Mouse (Mus musculus) intestine, embryonic 15.5 days (tissue): ENCODE results near the gene Iqschfp. TPM values are rescaled to one million over a fixed set of nuclear protein-coding genes. Genes with fewer than 3 reads are reported as not detected.
A peak's percentile ranks its signal among the peaks of the same experiment; 100 is the strongest.

ENCODE experiments used
- ATAC-seq: fragments of 200-750 bp; cut with Nextera tagmentation; 2 replicates; pipeline ENCODE4 v1.8.0; 2017; ENCODE audit warnings: moderate TSS enrichment, moderate library complexity
- H3K27ac ChIP-seq: fragments of 300-500 bp; sonication (generic); 2 replicates; pipeline ENCODE4 v1.5.1; 2015; ENCODE audit warnings: mild to moderate bottlenecking, inconsistent platforms
- H3K27me3 ChIP-seq: fragments of 300-500 bp; sonication (generic); replicated peaks from 2 replicates; pipeline ENCODE4 v1.6.1; 2015; ENCODE audit warnings: inconsistent platforms
- H3K36me3 ChIP-seq: fragments of 300-500 bp; sonication (generic); 2 replicates; pipeline ENCODE4 v1.6.1; 2015; ENCODE audit warnings: inconsistent platforms
- H3K4me1 ChIP-seq: fragments of 300-500 bp; sonication (generic); replicated peaks from 2 replicates; pipeline ENCODE4 v1.6.1; 2015; ENCODE audit warnings: inconsistent platforms
- H3K4me2 ChIP-seq: fragments of 300-500 bp; sonication (generic); replicated peaks from 2 replicates; pipeline ENCODE4 v1.6.1; 2015; ENCODE audit warnings: mild to moderate bottlenecking, inconsistent platforms
- H3K4me3 ChIP-seq: fragments of 300-500 bp; sonication (generic); replicated peaks from 2 replicates; pipeline ENCODE4 v1.5.1; 2015; ENCODE audit warnings: inconsistent platforms
- H3K9ac ChIP-seq: fragments of 300-500 bp; sonication (generic); 2 replicates; pipeline ENCODE4 v1.6.1; 2015; ENCODE audit warnings: inconsistent platforms
- H3K9me3 ChIP-seq: fragments of 300-500 bp; sonication (generic); 2 replicates; pipeline ENCODE4 v1.6.1; 2016; ENCODE audit warnings: inconsistent platforms
- WGBS: fragments of 180-500 bp; shearing (Covaris S2); methylation state at CpG from one replicate; pipeline ENCODE4 v1.1.7; 2015; 5-methylcytosine and 5-hydroxymethylcytosine counted together
- polyA plus RNA-seq: library from polyadenylated mRNA; unstranded; fragments of >200 nt; fragmentation: Nextera tagmentation; extraction: Ambion mirVana; gene quantifications from 2 replicates; pipeline ENCODE4 v1.2.1, GENCODE M21; 2015

Iqschfp gene
- polyA plus RNA-seq, 1 experiment from 2014 or later, result not detected

DNA sequence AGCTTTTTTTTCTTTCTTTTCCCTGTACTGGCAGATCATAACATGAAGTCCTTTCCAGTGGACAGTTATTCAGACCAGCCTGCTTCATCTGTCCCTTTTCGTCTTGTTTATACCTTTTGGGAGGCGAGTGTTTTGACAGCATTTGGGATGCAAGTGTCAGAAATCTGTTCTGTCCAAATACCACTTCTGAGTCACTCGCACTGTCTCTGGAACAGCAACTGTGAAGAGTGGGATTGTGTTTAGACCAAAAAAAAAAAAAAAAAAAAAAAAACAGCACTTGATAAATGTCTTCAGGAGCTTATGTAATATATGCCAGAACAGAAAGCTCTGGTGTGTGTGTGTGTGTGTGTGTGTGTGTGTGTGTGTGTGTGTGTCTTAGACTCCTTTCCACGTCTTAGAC, 678.3 kb downstream of the Iqschfp start:
- Histone ChIP-seq H3K9ac (no peak overlapping the region), H3K9me3 (no peaks in the 10 kb centered on the region), H3K36me3 (no peaks in the 10 kb centered on the region), H3K4me1 (peaks cover 10% of the 10 kb centered on the region; the same call in 1 of the 2 replicates), H3K27me3 (no peaks in the 10 kb centered on the region), H3K4me2 (no peak overlapping the region), H3K27ac (no peak overlapping the region), H3K4me3 (no peak overlapping the region)
- 38% methylated on average over 4 of the region's 4 CpGs for WGBS
- peak; percentile 31 for ATAC-seq

DNA sequence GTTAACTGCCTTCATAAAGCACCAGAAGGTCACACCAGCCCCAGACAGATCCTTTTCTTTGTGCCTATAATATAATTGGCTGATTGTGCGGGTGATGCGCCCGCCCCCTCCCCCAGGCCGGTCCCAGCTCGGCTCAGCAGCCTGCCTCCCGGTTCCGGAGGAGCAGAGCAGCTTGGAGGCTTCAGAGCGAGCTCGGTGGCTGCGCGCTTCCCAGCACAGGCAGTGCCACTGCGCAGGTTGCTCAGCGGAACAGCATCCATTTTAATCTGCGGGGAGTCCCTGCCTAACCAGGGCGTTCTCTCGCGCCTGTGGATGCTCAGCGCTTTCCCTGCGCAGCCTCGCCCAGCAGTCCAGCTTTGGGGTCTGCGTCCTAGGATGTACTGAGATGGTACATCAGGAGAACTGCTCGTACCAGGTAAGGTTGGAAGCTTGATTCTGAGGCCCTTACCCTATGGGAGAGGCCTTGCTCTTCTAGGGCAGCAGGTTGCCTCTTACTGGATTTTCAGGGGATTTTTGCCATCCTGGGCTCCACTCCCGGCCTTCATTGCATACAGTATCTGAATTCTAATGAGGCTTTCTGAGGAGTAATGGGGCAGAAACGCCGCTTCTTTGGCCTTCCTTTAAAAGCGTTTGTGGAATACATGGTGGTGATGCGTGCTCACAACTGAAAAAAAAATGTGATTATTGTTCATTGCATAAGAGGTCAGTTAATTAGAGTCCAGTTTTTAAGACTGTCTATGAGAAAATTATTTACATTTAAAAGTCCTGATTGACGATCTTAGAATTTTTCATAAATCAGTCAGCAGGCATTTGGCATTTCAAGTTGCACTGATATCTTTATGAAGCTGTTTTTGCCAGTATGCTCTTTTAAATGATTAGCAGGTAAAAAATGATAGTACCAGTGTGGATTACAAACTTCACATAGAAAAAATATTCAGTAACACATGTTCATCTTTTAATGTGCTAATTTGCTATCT, 680.5 kb downstream of the Iqschfp start:
- Histone ChIP-seq H3K4me1 (peaks cover 23% of the 10 kb centered on the region), H3K4me3 (peak overlapping the region; percentile 34), H3K4me2 (peak overlapping the region; percentile 60), H3K27me3 (no peaks in the 10 kb centered on the region), H3K9ac (peak overlapping the region; percentile 40), H3K9me3 (no peaks in the 10 kb centered on the region), H3K36me3 (no peaks in the 10 kb centered on the region), H3K27ac (peak overlapping the region; percentile 51)
- peak; percentile 73 for ATAC-seq
- 19% methylated on average over 28 of the region's 28 CpGs for WGBS

DNA sequence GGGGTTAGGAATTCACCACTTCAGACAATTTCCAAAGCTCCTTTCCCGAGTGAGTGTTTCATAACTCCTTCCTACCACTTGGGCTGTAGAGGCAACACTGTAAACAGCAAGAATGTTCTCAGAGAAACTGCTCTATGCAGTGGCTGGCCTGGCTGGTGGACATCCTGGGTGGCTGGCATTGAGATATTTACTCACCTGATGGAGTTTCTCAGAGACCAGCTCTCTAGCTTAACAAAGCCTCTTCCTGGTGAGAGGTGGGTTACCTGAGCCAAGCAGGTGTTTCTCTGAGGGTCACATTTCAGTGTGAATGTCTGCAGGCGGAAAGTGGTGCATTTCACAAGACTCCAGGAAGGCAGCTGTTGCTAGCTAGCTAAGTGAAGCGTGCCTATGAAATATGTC, 681.2 kb downstream of the Iqschfp start:
- Histone ChIP-seq H3K4me2 (peak overlapping the region; percentile 36), H3K9me3 (no peaks in the 10 kb centered on the region), H3K4me3 (peak overlapping the region; percentile 0; the same call in 1 of the 2 replicates), H3K4me1 (peaks cover 23% of the 10 kb centered on the region), H3K9ac (no peak overlapping the region), H3K27ac (no peak overlapping the region), H3K36me3 (no peaks in the 10 kb centered on the region), H3K27me3 (no peaks in the 10 kb centered on the region)
- no peak for ATAC-seq
- 60% methylated on average over 3 of the region's 3 CpGs for WGBS

DNA sequence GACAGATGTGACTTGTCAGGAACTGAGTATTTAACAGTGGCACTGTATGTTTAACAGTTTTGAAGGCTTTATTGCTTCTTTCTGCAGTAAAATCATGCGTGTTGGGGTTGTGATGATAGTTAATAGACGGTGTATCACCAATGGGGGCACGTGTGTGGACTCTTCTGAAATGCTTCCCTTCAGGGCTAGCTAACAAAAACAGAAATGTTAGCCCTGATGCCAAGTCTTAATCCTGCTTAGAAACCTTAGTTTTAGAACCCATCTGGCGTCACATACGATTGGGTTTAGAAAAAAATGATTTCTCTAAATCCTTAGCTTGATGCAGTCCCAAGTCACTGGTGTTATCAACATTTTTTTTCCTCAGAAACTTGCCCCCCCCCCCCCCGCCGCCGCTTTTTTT, 682.1 kb downstream of the Iqschfp start:
- WGBS, result 40% methylated on average over 8 of the region's 8 CpGs
- Histone ChIP-seq H3K4me3 (no peak overlapping the region), H3K4me1 (peaks cover 23% of the 10 kb centered on the region), H3K27me3 (no peaks in the 10 kb centered on the region), H3K27ac (no peak overlapping the region), H3K9ac (no peak overlapping the region), H3K4me2 (peak overlapping the region; percentile 36; the same call in 1 of the 2 replicates), H3K36me3 (no peaks in the 10 kb centered on the region), H3K9me3 (no peaks in the 10 kb centered on the region)
- no peak for ATAC-seq

DNA sequence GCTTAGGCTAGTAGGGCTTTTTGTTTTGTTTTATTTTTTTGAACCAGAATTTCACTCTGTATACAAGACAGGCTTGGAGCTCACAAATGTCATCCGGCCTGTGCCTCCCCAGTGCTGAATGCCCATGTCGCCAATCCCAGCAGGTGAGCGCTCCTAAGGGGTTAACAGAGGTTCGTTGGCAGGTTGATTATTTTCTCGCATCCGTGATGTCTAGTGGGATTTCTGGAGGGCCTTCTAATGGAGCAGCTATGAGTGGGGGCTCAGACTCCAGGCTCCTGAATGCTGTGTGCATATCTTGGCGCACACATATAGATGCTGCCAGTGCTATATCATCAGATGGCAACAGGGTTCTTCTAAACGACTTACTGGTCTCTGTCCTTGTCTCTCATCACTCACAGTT, 682.5 kb downstream of the Iqschfp start:
- no peaks in the 10 kb centered on the region for H3K9me3 ChIP-seq
- no peak overlapping the region for H3K27ac ChIP-seq
- H3K9ac ChIP-seq, result no peak overlapping the region
- 69% methylated on average over 8 of the region's 8 CpGs for WGBS
- H3K36me3 ChIP-seq, result no peaks in the 10 kb centered on the region
- no peaks in the 10 kb centered on the region for H3K27me3 ChIP-seq
- ATAC-seq, result no peak
- H3K4me2 ChIP-seq, result peak overlapping the region; percentile 36; the same call in 1 of the 2 replicates
- no peak overlapping the region for H3K4me3 ChIP-seq
- peaks cover 23% of the 10 kb centered on the region for H3K4me1 ChIP-seq

DNA sequence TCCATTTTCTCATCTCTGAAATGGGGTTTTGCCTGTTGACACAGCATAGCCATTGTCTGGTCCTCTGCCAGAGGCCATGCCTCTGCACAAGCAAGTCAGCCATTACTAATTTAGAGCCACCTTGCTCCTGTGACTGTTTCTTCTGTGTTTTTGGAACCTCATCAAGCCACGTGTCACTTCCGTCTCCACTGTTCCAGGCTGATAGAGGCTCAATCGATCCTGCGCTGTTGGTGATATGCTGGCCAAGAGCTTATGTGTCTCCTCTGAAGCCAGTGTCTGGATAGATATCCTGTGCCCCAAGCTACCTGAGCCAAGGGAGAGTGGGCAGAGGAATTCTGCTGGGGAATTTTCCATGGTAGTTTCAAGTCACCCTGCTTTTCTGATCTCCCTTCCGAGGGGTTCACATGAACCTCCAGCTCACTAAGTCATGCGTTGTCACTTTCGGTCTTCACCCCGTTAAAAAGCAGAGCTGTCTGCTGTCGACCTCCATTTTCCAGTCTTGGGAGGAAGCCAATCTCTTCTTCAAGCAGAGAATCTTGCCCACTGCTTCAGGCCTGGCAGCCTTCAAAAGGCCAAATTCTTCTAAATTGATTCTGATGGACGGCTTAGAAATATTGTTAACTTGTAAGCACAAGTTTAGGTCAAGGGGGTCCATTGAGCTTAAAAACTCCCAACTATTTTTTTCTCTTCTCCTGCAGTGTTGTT, 683.8 kb downstream of the Iqschfp start:
- WGBS, result 60% methylated on average over 10 of the region's 10 CpGs
- no peaks in the 10 kb centered on the region for H3K27me3 ChIP-seq
- H3K4me2 ChIP-seq, result no peak overlapping the region
- H3K9ac ChIP-seq, result no peak overlapping the region
- H3K4me3 ChIP-seq, result no peak overlapping the region
- no peaks in the 10 kb centered on the region for H3K9me3 ChIP-seq
- peak overlapping the region; percentile 41; the same call in 1 of the 2 replicates for H3K27ac ChIP-seq
- ATAC-seq, result no peak
- peaks cover 23% of the 10 kb centered on the region for H3K4me1 ChIP-seq
- no peaks in the 10 kb centered on the region for H3K36me3 ChIP-seq

DNA sequence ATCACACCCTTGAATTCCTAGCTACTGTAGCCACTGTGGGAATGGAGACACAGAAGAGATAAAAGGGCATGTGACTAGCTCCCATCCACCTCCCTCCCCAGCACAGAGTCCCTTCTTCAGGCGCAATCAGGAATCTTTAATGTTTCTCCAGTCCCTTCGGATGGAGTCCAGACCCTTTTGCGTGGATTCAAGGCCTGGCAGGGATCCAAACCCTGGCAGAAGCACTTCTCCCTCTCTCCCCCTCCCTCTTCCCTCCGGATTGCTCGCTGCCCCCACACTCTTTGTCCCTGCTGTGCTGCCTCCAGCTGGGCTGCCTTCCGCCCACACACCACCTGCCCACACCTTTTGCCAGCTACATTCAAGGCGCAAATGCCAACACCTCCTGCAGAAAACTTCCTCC, 684.4 kb downstream of the Iqschfp start:
- Histone ChIP-seq H3K36me3 (no peaks in the 10 kb centered on the region), H3K4me3 (no peak overlapping the region), H3K27me3 (no peaks in the 10 kb centered on the region), H3K9ac (no peak overlapping the region), H3K9me3 (no peaks in the 10 kb centered on the region), H3K27ac (no peak overlapping the region), H3K4me2 (no peak overlapping the region; the same call in 1 of the 2 replicates), H3K4me1 (peaks cover 23% of the 10 kb centered on the region)
- ATAC-seq, result peak; percentile 60
- 22% methylated on average over 7 of the region's 7 CpGs for WGBS

DNA sequence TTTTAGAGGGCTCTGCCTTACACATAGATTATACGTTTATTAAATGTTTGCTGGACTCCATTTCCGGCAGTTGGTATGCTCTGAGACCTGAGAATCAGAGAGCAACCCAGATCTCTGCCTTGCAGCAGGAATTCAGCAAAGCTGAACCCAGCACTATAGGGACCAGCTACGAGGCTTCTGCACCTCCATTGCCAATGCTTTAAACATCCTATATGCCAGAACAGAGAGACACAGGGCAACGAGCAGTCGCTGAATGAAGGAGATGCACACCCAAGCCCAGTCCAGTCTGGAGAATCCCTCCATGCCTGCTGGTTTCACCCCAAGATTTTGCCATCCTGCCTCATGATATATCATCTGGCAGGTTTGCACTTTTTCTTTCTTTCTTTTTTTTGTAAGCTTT, 684.9 kb downstream of the Iqschfp start:
- no peaks in the 10 kb centered on the region for H3K36me3 ChIP-seq
- H3K4me3 ChIP-seq, result no peak overlapping the region
- H3K4me2 ChIP-seq, result no peak overlapping the region
- no peak for ATAC-seq
- no peak overlapping the region for H3K27ac ChIP-seq
- no peaks in the 10 kb centered on the region for H3K9me3 ChIP-seq
- H3K4me1 ChIP-seq, result peaks cover 25% of the 10 kb centered on the region
- WGBS, result 51% methylated on average over 5 of the region's 5 CpGs
- no peak overlapping the region for H3K9ac ChIP-seq
- no peaks in the 10 kb centered on the region for H3K27me3 ChIP-seq

DNA sequence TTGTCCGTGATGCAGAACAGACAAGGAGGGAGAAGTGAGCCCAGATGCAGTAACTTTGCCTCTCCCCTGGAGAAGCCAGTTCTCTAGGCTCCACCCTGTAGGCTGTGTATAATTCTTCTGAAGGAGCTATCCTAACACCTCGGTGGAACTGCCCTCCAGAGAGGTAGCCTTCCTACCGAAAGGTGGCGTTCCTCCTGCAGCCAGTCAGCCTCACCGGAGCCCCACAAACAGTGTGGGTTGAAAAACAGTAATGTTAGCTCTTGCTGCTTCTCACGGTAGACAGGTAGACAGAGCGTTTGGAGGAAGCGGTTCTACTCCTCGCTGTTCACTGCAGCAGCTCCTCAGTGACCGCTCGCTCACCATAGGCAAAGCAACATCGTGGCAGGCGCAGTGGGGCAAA, 689.6 kb downstream of the Iqschfp start:
- no peak overlapping the region for H3K4me3 ChIP-seq
- H3K27me3 ChIP-seq, result no peaks in the 10 kb centered on the region
- no peak overlapping the region for H3K9ac ChIP-seq
- ATAC-seq, result no peak
- no peak overlapping the region for H3K27ac ChIP-seq
- no peaks in the 10 kb centered on the region for H3K9me3 ChIP-seq
- 74% methylated on average over 13 of the region's 13 CpGs for WGBS
- H3K36me3 ChIP-seq, result no peaks in the 10 kb centered on the region
- H3K4me1 ChIP-seq, result peaks cover 25% of the 10 kb centered on the region
- no peak overlapping the region for H3K4me2 ChIP-seq

DNA sequence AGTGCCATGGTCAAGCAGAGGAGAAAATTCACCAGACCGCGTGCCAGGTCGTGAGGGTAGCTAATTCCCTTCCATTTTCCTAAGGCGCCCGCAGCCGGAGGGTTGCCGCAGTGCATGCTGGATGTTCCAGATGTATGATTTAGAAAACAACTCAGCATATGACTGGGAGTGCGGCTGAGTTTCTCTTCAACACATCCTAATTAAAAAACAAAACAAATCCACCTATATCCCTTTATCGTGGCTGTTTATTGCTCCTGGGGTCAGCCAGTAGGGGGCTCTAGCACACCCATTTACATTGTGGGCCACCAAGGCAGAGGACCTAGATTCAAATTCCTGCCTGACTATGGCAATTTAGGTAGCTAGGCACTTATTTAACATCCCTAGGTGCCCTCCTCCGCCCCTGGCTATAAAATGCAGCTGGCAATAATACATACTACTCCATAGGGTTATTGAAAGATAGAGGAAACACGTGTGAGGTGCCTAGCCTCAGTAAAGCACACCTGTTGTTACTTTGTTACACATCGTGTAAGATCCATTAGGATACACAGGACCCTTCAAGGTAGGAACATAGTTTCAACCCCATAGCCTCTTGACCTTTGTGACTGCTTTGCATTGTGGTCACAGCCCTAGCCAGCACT, 690.2 kb downstream of the Iqschfp start:
- 0 out of 2 replicates have a peak overlapping the region, but pooled peaks have one; percentile 9 for H3K4me2 ChIP-seq
- no peak overlapping the region for H3K9ac ChIP-seq

DNA sequence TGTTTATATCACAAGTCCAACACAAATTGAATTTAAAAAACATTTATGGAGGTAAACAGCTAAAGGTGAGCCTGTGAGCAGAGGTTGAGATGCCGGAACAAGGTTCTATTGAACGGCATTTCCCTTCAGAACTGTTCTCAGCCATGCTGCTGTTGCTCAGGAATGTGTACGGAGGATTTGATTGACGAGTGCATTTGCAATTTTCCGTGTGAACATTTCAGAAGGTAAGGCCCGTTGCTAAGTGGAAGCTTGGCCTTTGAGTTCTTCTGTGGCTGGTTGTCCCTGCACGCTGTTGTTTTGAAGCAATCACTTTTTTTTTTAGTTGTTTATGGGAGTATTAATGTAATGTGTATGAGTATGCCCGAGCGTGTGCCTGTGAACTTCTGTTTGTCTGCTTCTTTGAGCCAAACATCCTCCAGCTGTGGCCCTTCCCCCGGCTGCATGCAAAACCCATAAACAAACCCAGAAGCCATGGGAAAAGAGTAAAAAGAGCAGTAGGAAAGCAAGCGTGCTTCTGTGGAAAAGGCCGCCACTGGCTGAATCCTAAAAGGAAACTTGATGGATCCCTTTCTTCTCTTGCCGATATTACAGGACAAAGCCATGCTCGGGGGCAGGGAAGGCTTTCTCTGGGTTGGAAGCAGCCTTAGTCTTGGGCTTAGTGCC, 691.1 kb downstream of the Iqschfp start:
- ATAC-seq, result no peak
- Histone ChIP-seq H3K27me3 (no peaks in the 10 kb centered on the region), H3K4me1 (peaks cover 33% of the 10 kb centered on the region), H3K4me2 (peak overlapping the region; percentile 38), H3K9me3 (no peaks in the 10 kb centered on the region), H3K36me3 (no peaks in the 10 kb centered on the region), H3K4me3 (no peak overlapping the region), H3K27ac (peak overlapping the region; percentile 79), H3K9ac (no peak overlapping the region)
- WGBS, result 21% methylated on average over 14 of the region's 14 CpGs

More for the DNA sequence above, 690.2 kb downstream of the Iqschfp start:
- peak overlapping the region; percentile 79 for H3K27ac ChIP-seq
- WGBS, result 78% methylated on average over 12 of the region's 12 CpGs
- H3K27me3 ChIP-seq, result no peaks in the 10 kb centered on the region
- H3K36me3 ChIP-seq, result no peaks in the 10 kb centered on the region
- 0 out of 2 replicates have a peak, but pooled peaks have one; percentile 2 for ATAC-seq
- H3K9me3 ChIP-seq, result no peaks in the 10 kb centered on the region
- no peak overlapping the region for H3K4me3 ChIP-seq
- H3K4me1 ChIP-seq, result peaks cover 25% of the 10 kb centered on the region
